Mouse (Mus musculus): Measurements from ENCODE around the gene Gm12355. TPM values are rescaled to one million over a fixed set of nuclear protein-coding genes. Genes with fewer than 3 reads are reported as not detected.

Gene Gm12355
- total RNA-seq, 1 experiment = 2.9 TPM

GRCm38 (mm10) chr11:98584146-98584545 is 41.3 kb downstream of the Gm12355 start:
- Histone ChIP-seq H3K27ac (ENCODE audit: insufficient read depth, low read depth, low read length, poor library complexity, severe bottlenecking) (no peak overlapping the region), H3K36me3 (ENCODE audit: control insufficient read depth, insufficient read depth, low read length, poor library complexity, severe bottlenecking) (peaks cover 15% of the 10 kb centered on the region), H3K9ac (ENCODE audit: insufficient read depth, low read depth, low read length, poor library complexity, severe bottlenecking) (no peak overlapping the region), H3K9me3 (ENCODE audit: control insufficient read depth, insufficient read depth, low read depth, low read length) (no peaks in the 10 kb centered on the region), H3K4me1 (ENCODE audit: control insufficient read depth in 2 of 2, insufficient read depth in 2 of 2, low read length in 2 of 2, poor library complexity in 1 of 2) (peaks cover 6 to 40% of the 10 kb centered on the region in 2 experiments), H3K4me3 (ENCODE audit: insufficient read depth in 1 of 2, low read depth in 1 of 2, low read length in 2 of 2, poor library complexity in 1 of 2, severe bottlenecking in 1 of 2) (no peak overlapping the region)
- no peak for DNase-seq (ENCODE audit: low read depth, low spot score)
- TF ChIP-seq HCFC1 (IDR thresholded peaks at IDR 0.05; ENCODE audit: borderline replicate concordance, insufficient read depth, low read length) (no peak), MAFK (IDR thresholded peaks at IDR 0.05; ENCODE audit: insufficient read depth, low read depth, low read length) (no peak)
- in situ Hi-C loops (cut with MboI; ENCODE audit: low sequenced_read_pairs in 2 of 2, unreplicated experiment in 2 of 2) = no loop called here

- no peak for DNase-seq (ENCODE audit: low read depth, low spot score)
- in situ Hi-C loops (cut with MboI; ENCODE audit: low sequenced_read_pairs in 2 of 2, unreplicated experiment in 2 of 2) = no loop called here
- peaks cover 15% of the 10 kb centered on the region for H3K36me3 ChIP-seq (ENCODE audit: control insufficient read depth, insufficient read depth, low read length, poor library complexity, severe bottlenecking)
- no peaks in the 10 kb centered on the region for H3K9me3 ChIP-seq (ENCODE audit: control insufficient read depth, insufficient read depth, low read depth, low read length)
- no peak overlapping the region for H3K27ac ChIP-seq (ENCODE audit: insufficient read depth, low read depth, low read length, poor library complexity, severe bottlenecking)
- H3K9ac ChIP-seq (ENCODE audit: insufficient read depth, low read depth, low read length, poor library complexity, severe bottlenecking) = no peak overlapping the region
- H3K4me3 ChIP-seq (ENCODE audit: insufficient read depth in 1 of 2, low read depth in 1 of 2, low read length in 2 of 2, poor library complexity in 1 of 2, severe bottlenecking in 1 of 2) = no peak overlapping the region
- peaks cover 6 to 37% of the 10 kb centered on the region in 2 experiments for H3K4me1 ChIP-seq (ENCODE audit: control insufficient read depth in 2 of 2, insufficient read depth in 2 of 2, low read length in 2 of 2, poor library complexity in 1 of 2)
- TF ChIP-seq MAFK (IDR thresholded peaks at IDR 0.05; ENCODE audit: insufficient read depth, low read depth, low read length) = no peak
- no peak for TF ChIP-seq CHD2 (IDR thresholded peaks at IDR 0.05; ENCODE audit: low read depth, low read length)
- no peak for TF ChIP-seq ZC3H11A (IDR thresholded peaks at IDR 0.05; ENCODE audit: borderline replicate concordance, low read depth, low read length)
- TF ChIP-seq HCFC1 (IDR thresholded peaks at IDR 0.05; ENCODE audit: borderline replicate concordance, insufficient read depth, low read length) = no peak
- no peak for TF ChIP-seq ZNF384 (IDR thresholded peaks at IDR 0.05; ENCODE audit: low read depth, low read length)
Measured at GRCm38 (mm10) chr11:98583571-98583970, 41.9 kb downstream of the Gm12355 start.

- no peak for DNase-seq (ENCODE audit: low read depth, low spot score)
- peaks cover 15% of the 10 kb centered on the region for H3K36me3 ChIP-seq (ENCODE audit: control insufficient read depth, insufficient read depth, low read length, poor library complexity, severe bottlenecking)
- TF ChIP-seq ZC3H11A (IDR thresholded peaks at IDR 0.05; ENCODE audit: borderline replicate concordance, low read depth, low read length) (no peak), HCFC1 (IDR thresholded peaks at IDR 0.05; ENCODE audit: borderline replicate concordance, insufficient read depth, low read length) (no peak), ZNF384 (IDR thresholded peaks at IDR 0.05; ENCODE audit: low read depth, low read length) (no peak)
- no peak overlapping the region for H3K9ac ChIP-seq (ENCODE audit: insufficient read depth, low read depth, low read length, poor library complexity, severe bottlenecking)
- H3K4me3 ChIP-seq (ENCODE audit: insufficient read depth in 1 of 2, low read depth in 1 of 2, low read length in 2 of 2, poor library complexity in 1 of 2, severe bottlenecking in 1 of 2) = no peak overlapping the region
- in situ Hi-C loops (cut with MboI; ENCODE audit: low sequenced_read_pairs in 2 of 2, unreplicated experiment in 2 of 2) = no loop called here
- H3K9me3 ChIP-seq (ENCODE audit: control insufficient read depth, insufficient read depth, low read depth, low read length) = no peaks in the 10 kb centered on the region
- no peak overlapping the region for H3K27ac ChIP-seq (ENCODE audit: insufficient read depth, low read depth, low read length, poor library complexity, severe bottlenecking)
- peaks cover 6 to 37% of the 10 kb centered on the region in 2 experiments for H3K4me1 ChIP-seq (ENCODE audit: control insufficient read depth in 2 of 2, insufficient read depth in 2 of 2, low read length in 2 of 2, poor library complexity in 1 of 2)
Measured at GRCm38 (mm10) chr11:98583265-98583552, 42.3 kb downstream of the Gm12355 start.

- no peak for DNase-seq (ENCODE audit: low read depth, low spot score)
- Histone ChIP-seq H3K9ac (ENCODE audit: insufficient read depth, low read depth, low read length, poor library complexity, severe bottlenecking) (no peak overlapping the region), H3K4me3 (ENCODE audit: insufficient read depth in 1 of 2, low read depth in 1 of 2, low read length in 2 of 2, poor library complexity in 1 of 2, severe bottlenecking in 1 of 2) (no peak overlapping the region), H3K9me3 (ENCODE audit: control insufficient read depth, insufficient read depth, low read depth, low read length) (no peaks in the 10 kb centered on the region), H3K36me3 (ENCODE audit: control insufficient read depth, insufficient read depth, low read length, poor library complexity, severe bottlenecking) (peaks cover 15% of the 10 kb centered on the region), H3K27ac (ENCODE audit: insufficient read depth, low read depth, low read length, poor library complexity, severe bottlenecking) (no peak overlapping the region), H3K4me1 (ENCODE audit: control insufficient read depth in 2 of 2, insufficient read depth in 2 of 2, low read length in 2 of 2, poor library complexity in 1 of 2) (peaks cover 6 to 36% of the 10 kb centered on the region in 2 experiments)
- TF ChIP-seq MAFK (IDR thresholded peaks at IDR 0.05; ENCODE audit: insufficient read depth, low read depth, low read length) (no peak), ZC3H11A (IDR thresholded peaks at IDR 0.05; ENCODE audit: borderline replicate concordance, low read depth, low read length) (no peak), CHD2 (IDR thresholded peaks at IDR 0.05; ENCODE audit: low read depth, low read length) (no peak), HCFC1 (IDR thresholded peaks at IDR 0.05; ENCODE audit: borderline replicate concordance, insufficient read depth, low read length) (no peak), ZNF384 (IDR thresholded peaks at IDR 0.05; ENCODE audit: low read depth, low read length) (no peak)
- in situ Hi-C loops (cut with MboI; ENCODE audit: low sequenced_read_pairs in 2 of 2, unreplicated experiment in 2 of 2) = no loop called here
Measured at GRCm38 (mm10) chr11:98582551-98583264, 42.8 kb downstream of the Gm12355 start.

GRCm38 (mm10) chr11:98582030-98582388 is 43.5 kb downstream of the Gm12355 start:
- no peak for TF ChIP-seq ZC3H11A (IDR thresholded peaks at IDR 0.05; ENCODE audit: borderline replicate concordance, low read depth, low read length)
- no peak for TF ChIP-seq ZNF384 (IDR thresholded peaks at IDR 0.05; ENCODE audit: low read depth, low read length)
- TF ChIP-seq HCFC1 (IDR thresholded peaks at IDR 0.05; ENCODE audit: borderline replicate concordance, insufficient read depth, low read length) = no peak
- no peak for TF ChIP-seq MAFK (IDR thresholded peaks at IDR 0.05; ENCODE audit: insufficient read depth, low read depth, low read length)
- TF ChIP-seq CHD2 (IDR thresholded peaks at IDR 0.05; ENCODE audit: low read depth, low read length) = no peak
- no peak overlapping the region for H3K4me3 ChIP-seq (ENCODE audit: insufficient read depth in 1 of 2, low read depth in 1 of 2, low read length in 2 of 2, poor library complexity in 1 of 2, severe bottlenecking in 1 of 2)
- no peak overlapping the region for H3K27ac ChIP-seq (ENCODE audit: insufficient read depth, low read depth, low read length, poor library complexity, severe bottlenecking)
- no peaks in the 10 kb centered on the region for H3K9me3 ChIP-seq (ENCODE audit: control insufficient read depth, insufficient read depth, low read depth, low read length)
- H3K9ac ChIP-seq (ENCODE audit: insufficient read depth, low read depth, low read length, poor library complexity, severe bottlenecking) = no peak overlapping the region
- in situ Hi-C loops (cut with MboI; ENCODE audit: low sequenced_read_pairs in 2 of 2, unreplicated experiment in 2 of 2) = no loop called here
- peaks cover 15% of the 10 kb centered on the region for H3K36me3 ChIP-seq (ENCODE audit: control insufficient read depth, insufficient read depth, low read length, poor library complexity, severe bottlenecking)
- no peak for DNase-seq (ENCODE audit: low read depth, low spot score)
- H3K4me1 ChIP-seq (ENCODE audit: control insufficient read depth in 2 of 2, insufficient read depth in 2 of 2, low read length in 2 of 2, poor library complexity in 1 of 2) = peaks cover 6 to 34% of the 10 kb centered on the region in 2 experiments; a peak in 3 of 4 replicates

Measured in ES-E14 (cell line).